In genomic region chr6:39423686-39424085, GRCm38 (mm10) we compare ENCODE assay signal across 1 mouse cellular context.
TF ChIP-seq lines count a peak whose summit lies in the region.

No protein-coding gene starts in this region.

TF ChIP-seq in MEL, 35 proteins besides CTCF, POLR2A, EP300 and RAD21 (continued from another document):
- peak; percentile 96 for TF ChIP-seq USF1 (IDR thresholded peaks at IDR 0.05; ENCODE audit: low read depth, low read length)
- no peak for TF ChIP-seq POLR2AphosphoS5 (IDR thresholded peaks at IDR 0.05; ENCODE audit: borderline replicate concordance, low read depth, low read length)
- TF ChIP-seq CHD1 (IDR thresholded peaks at IDR 0.05; ENCODE audit: low read depth, low read length): no peak
- TF ChIP-seq USF2 (IDR thresholded peaks at IDR 0.05; ENCODE audit: borderline replicate concordance in 1 of 2, insufficient read depth in 1 of 2, low read depth in 1 of 2, low read length in 2 of 2): peak; percentile 49 to 84; a peak in 3 of 4 replicates
- peak; percentile 78 for TF ChIP-seq GATA1 (IDR thresholded peaks at IDR 0.05; ENCODE audit: low read depth, low read length)
- TF ChIP-seq BHLHE40 (IDR thresholded peaks at IDR 0.05; ENCODE audit: borderline replicate concordance, low read depth, low read length): peak; percentile 93
- TF ChIP-seq SIN3A (IDR thresholded peaks at IDR 0.05; ENCODE audit: low read length): no peak
- no peak for TF ChIP-seq UBTF (IDR thresholded peaks at IDR 0.05; ENCODE audit: borderline replicate concordance, insufficient read depth, low read depth, low read length)
- TF ChIP-seq MAX (IDR thresholded peaks at IDR 0.05; ENCODE audit: low read length): peak; percentile 87
- peak; percentile 77 for TF ChIP-seq TAL1 (IDR thresholded peaks at IDR 0.05; ENCODE audit: low read length)
- TF ChIP-seq POLR2AphosphoS2 (IDR thresholded peaks at IDR 0.05; ENCODE audit: low read length): no peak
- no peak for TF ChIP-seq GABPA (IDR thresholded peaks at IDR 0.05; ENCODE audit: low read depth, low read length)
- peak; percentile 35; the same call in 1 of the 2 replicates for TF ChIP-seq MXI1 (IDR thresholded peaks at IDR 0.05; ENCODE audit: low read depth, low read length)
- no peak for TF ChIP-seq CHD2 (IDR thresholded peaks at IDR 0.05; ENCODE audit: low read length)
